ENCODE assay signal across 19 mouse cellular contexts in the genomic region with DNA sequence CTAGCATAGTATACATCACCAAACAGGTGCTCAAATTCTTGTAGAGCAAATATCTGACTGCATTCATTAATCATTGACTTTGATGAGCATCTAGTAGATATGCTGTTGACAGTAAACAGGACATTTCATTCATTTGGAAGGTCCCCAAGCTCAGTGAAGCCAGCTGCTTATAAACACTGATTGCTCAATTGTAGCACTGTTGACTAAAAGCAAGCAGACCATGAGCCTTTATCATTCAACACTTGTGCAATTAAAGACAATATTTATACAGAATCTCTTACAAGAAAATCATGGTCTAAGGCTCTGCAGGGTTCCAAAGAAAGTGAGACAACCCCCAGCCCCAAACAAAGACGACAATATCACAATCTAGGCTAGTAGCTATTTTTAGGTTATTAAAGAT. TPM values are rescaled to one million over a fixed set of nuclear protein-coding genes. Genes with fewer than 3 reads are reported as not detected.
DNase-seq lines count a peak whose midpoint lies in the region; ATAC-seq lines count a peak whose summit lies in the region.
"Had no signal": no experiment of that assay in that cellular context is flagged by ENCODE, and none has a peak within 500 bp of the region (broad histone marks: within the 10 kb centered on the region; RNA-seq: fewer than 3 reads in every experiment).

No protein-coding gene starts in this region.

- 62% methylated on average over 1 of the region's 1 CpGs for WGBS in heart, embryonic 12.5 days
- 43% methylated on average over 1 of the region's 1 CpGs for WGBS in lung, embryonic 15.5 days

- ATAC-seq in heart, embryonic 12.5 days (ENCODE audit: insufficient number of reproducible peaks, low FRiP score): no peak
- ATAC-seq in lung, embryonic 15.5 days (ENCODE audit: borderline replicate concordance, extremely low read depth, low FRiP score, low TSS enrichment): peak; percentile 85
- ATAC-seq: forebrain, embryonic 15.5 days had no signal

- H3K27ac ChIP-seq in heart, embryonic 12.5 days (ENCODE audit: poor library complexity, severe bottlenecking): no peak overlapping the region
- H3K27ac ChIP-seq in lung, embryonic 15.5 days: peak overlapping the region; percentile 70
- H3K27ac ChIP-seq: embryonic facial prominence, embryonic 12.5 days; forebrain, embryonic 15.5 days; hindbrain, embryonic 15.5 days had no signal

- no peak overlapping the region for H3K4me2 ChIP-seq in heart, embryonic 12.5 days
- H3K4me2 ChIP-seq in lung, embryonic 15.5 days: no peak overlapping the region
- H3K4me2 ChIP-seq: embryonic facial prominence, embryonic 12.5 days; forebrain, embryonic 15.5 days; heart, embryonic 11.5 days; hindbrain, embryonic 15.5 days had no signal

- peaks cover 27% of the 10 kb centered on the region for H3K27me3 ChIP-seq in heart, embryonic 12.5 days (replicated peaks)
- peaks cover 19% of the 10 kb centered on the region for H3K27me3 ChIP-seq in lung, embryonic 15.5 days
- H3K27me3 ChIP-seq: forebrain, embryonic 15.5 days had no signal

- H3K4me3 ChIP-seq in heart, embryonic 12.5 days: no peak overlapping the region
- no peak overlapping the region for H3K4me3 ChIP-seq in lung, embryonic 15.5 days
- H3K4me3 ChIP-seq: embryonic facial prominence, embryonic 12.5 days; forebrain, embryonic 15.5 days; hindbrain, embryonic 15.5 days had no signal

- peak; percentile 3 for DNase-seq in heart, adult 8-10 months (ENCODE audit: low spot score)
- no peak for DNase-seq in lung, postnatal 14 days
- peak; percentile 14 for DNase-seq in lung, postnatal 25 days (ENCODE audit: low spot score)
- DNase-seq in adrenal gland, postnatal 4 days (ENCODE audit: low spot score in 2 of 2): no peak
- DNase-seq: adrenal gland, adult 2 months; adrenal gland, postnatal 36 days; cerebellum, adult 11 months; cerebellum, adult 8-10 months; cerebellum, postnatal 14 days; embryo, embryonic 11 days; gastrocnemius, postnatal 14 days; heart, postnatal 36 days had no signal

- no peak overlapping the region for H3K9ac ChIP-seq in heart, embryonic 12.5 days
- no peak overlapping the region for H3K9ac ChIP-seq in lung, embryonic 15.5 days
- H3K9ac ChIP-seq: embryonic facial prominence, embryonic 12.5 days; forebrain, embryonic 15.5 days; hindbrain, embryonic 15.5 days had no signal

- H3K9me3 ChIP-seq in heart, embryonic 12.5 days (replicated peaks): no peaks in the 10 kb centered on the region
- H3K9me3 ChIP-seq in lung, embryonic 15.5 days: no peaks in the 10 kb centered on the region
- H3K9me3 ChIP-seq: embryonic facial prominence, embryonic 12.5 days; forebrain, embryonic 15.5 days; hindbrain, embryonic 15.5 days had no signal

- H3K36me3 ChIP-seq in heart, embryonic 12.5 days: no peaks in the 10 kb centered on the region
- no peaks in the 10 kb centered on the region for H3K36me3 ChIP-seq in lung, embryonic 15.5 days
- H3K36me3 ChIP-seq: embryonic facial prominence, embryonic 12.5 days; forebrain, embryonic 15.5 days; hindbrain, embryonic 15.5 days had no signal

- no peaks in the 10 kb centered on the region; the same call in 1 of the 2 replicates for H3K4me1 ChIP-seq in heart, embryonic 12.5 days (replicated peaks)
- peaks cover 5% of the 10 kb centered on the region; the same call in 1 of the 2 replicates for H3K4me1 ChIP-seq in lung, embryonic 15.5 days

RNA-seq across cellular contexts. Expression of a gene that starts 6.0 kb away (rescaled TPM):
- 1 to 10 TPM in 2 of 4 experiments, under 1 TPM in 2; 0.78 to 1.1 (median 1.0) TPM for total RNA-seq in heart, adult 8-10 months (2022)
- 0.08 and 0.38 TPM in 2 replicates for polyA plus RNA-seq in heart, embryonic 12.5 days (2016; fragmentation: Nextera tagmentation; extraction: Ambion mirVana)
- 6.3 and 7.8 TPM in 2 replicates for polyA plus RNA-seq in lung, embryonic 15.5 days (2015; fragmentation: Nextera tagmentation; extraction: Ambion mirVana)
- total RNA-seq in adrenal gland, postnatal 4 days (2021): 1 to 10 TPM; 4.9 to 5.3 TPM
- total RNA-seq: common myeloid progenitor, adult 5-6 weeks had no signal

Comparison
In these comparisons a context has a peak if more than half of its experiments do, and no peak if none do; other contexts are left out.
1. DNase-seq: peak in heart, adult 8-10 months (single experiment) and lung, postnatal 25 days (single experiment); none in lung, postnatal 14 days (single experiment) and adrenal gland, postnatal 4 days (0 of 2).